Mouse (Mus musculus): ENCODE measurements around the gene Lman2.

- no peak for TF ChIP-seq POLR2A (IDR thresholded peaks at IDR 0.05; ENCODE audit: insufficient read depth, low read depth, low read length)
- TF ChIP-seq CTCF (IDR thresholded peaks at IDR 0.05; ENCODE audit: insufficient read depth, low read depth, low read length): no peak
Measured at GRCm38 (mm10) chr13:55327169-55327568, 35.4 kb downstream of the Lman2 start.
